Mouse (Mus musculus) cerebellum, adult 11-12 months (tissue): ENCODE results near the gene Oprl1.

Experiments used
- DNase-seq: peaks from one replicate; pipeline ENCODE4 v3.0.0; 2022

Gene Oprl1

GRCm38 (mm10) chr2:181693339-181694280 is 21.2 kb upstream of the Oprl1 start, which contains the start of gene Rgs19:
Rgs19 (minus strand) TSS chr2:181693977.
- peak; percentile 70 for DNase-seq

GRCm38 (mm10) chr2:181694581-181694980 is 20.2 kb upstream of the Oprl1 start:
- no peak for DNase-seq

GRCm38 (mm10) chr2:181695776-181696175 is 19.0 kb upstream of the Oprl1 start:
- DNase-seq, result no peak

- no peak for DNase-seq
Measured at GRCm38 (mm10) chr2:181696801-181697420, 17.9 kb upstream of the Oprl1 start.

- DNase-seq, result no peak
Measured at GRCm38 (mm10) chr2:181698241-181698640, 16.6 kb upstream of the Oprl1 start, which contains the start of gene Lkaaear1. Lkaaear1 (minus strand) TSS chr2:181698442.

GRCm38 (mm10) chr2:181706668-181707067 is 8.1 kb upstream of the Oprl1 start:
- no peak for DNase-seq

- DNase-seq, result peak; percentile 54
Measured at GRCm38 (mm10) chr2:181713749-181714148, 1.1 kb upstream of the Oprl1 start.

GRCm38 (mm10) chr2:181715382-181715781 is 566 bp downstream of the Oprl1 start:
- DNase-seq, result no peak

- no peak for DNase-seq
Measured at GRCm38 (mm10) chr2:181716991-181717390, 2.2 kb downstream of the Oprl1 start.

- peak; percentile 60 for DNase-seq
Measured at GRCm38 (mm10) chr2:181720061-181720460, 5.2 kb downstream of the Oprl1 start.

- DNase-seq, result peak; percentile 81
Measured at GRCm38 (mm10) chr2:181721200-181721599, 6.4 kb downstream of the Oprl1 start.

- peak; percentile 33 for DNase-seq
Measured at GRCm38 (mm10) chr2:181722213-181722612, 7.4 kb downstream of the Oprl1 start.

- DNase-seq, result no peak
Measured at GRCm38 (mm10) chr2:181727659-181728262, 12.9 kb downstream of the Oprl1 start.

- DNase-seq, result no peak
Measured at GRCm38 (mm10) chr2:181730051-181730450, 15.2 kb downstream of the Oprl1 start.

GRCm38 (mm10) chr2:181752626-181753025 is 37.8 kb downstream of the Oprl1 start:
- DNase-seq, result peak; percentile 68

GRCm38 (mm10) chr2:181758147-181758725 is 43.4 kb downstream of the Oprl1 start:
- DNase-seq, result peak; percentile 52

- peak; percentile 94 for DNase-seq
Measured at GRCm38 (mm10) chr2:181759041-181759440, 44.2 kb downstream of the Oprl1 start.

- no peak for DNase-seq
Measured at GRCm38 (mm10) chr2:181763006-181763830, 48.4 kb downstream of the Oprl1 start, which contains the start of gene Myt1. Myt1 (plus strand) TSS chr2:181763332.

GRCm38 (mm10) chr2:181763886-181764527 is 49.2 kb downstream of the Oprl1 start:
- DNase-seq, result no peak

- peak; percentile 54 for DNase-seq
Measured at GRCm38 (mm10) chr2:181764600-181764999, 49.8 kb downstream of the Oprl1 start.

- no peak for DNase-seq
Measured at GRCm38 (mm10) chr2:181765251-181765650, 50.4 kb downstream of the Oprl1 start.
